Mouse (Mus musculus) myocyte (in vitro differentiated cells): Measurements from ENCODE around the gene Ttbk1.

ENCODE experiments used
- E2F4 ChIP-seq: IDR thresholded peaks from one replicate; pipeline ENCODE4 v1.6.1; 2011; ENCODE audit warnings: mild to moderate bottlenecking, control low read depth, moderate library complexity; ENCODE audit not compliant: insufficient read depth
- POLR2A ChIP-seq: IDR thresholded peaks from one replicate; pipeline ENCODE4 v1.6.1; 2011; ENCODE audit warnings: low read depth, mild to moderate bottlenecking, control low read depth, moderate library complexity; ENCODE audit not compliant: insufficient read length
- USF1 ChIP-seq: IDR thresholded peaks from one replicate; pipeline ENCODE4 v1.6.1; 2011; ENCODE audit warnings: low read depth, mild to moderate bottlenecking, control low read depth, moderate library complexity

DNA sequence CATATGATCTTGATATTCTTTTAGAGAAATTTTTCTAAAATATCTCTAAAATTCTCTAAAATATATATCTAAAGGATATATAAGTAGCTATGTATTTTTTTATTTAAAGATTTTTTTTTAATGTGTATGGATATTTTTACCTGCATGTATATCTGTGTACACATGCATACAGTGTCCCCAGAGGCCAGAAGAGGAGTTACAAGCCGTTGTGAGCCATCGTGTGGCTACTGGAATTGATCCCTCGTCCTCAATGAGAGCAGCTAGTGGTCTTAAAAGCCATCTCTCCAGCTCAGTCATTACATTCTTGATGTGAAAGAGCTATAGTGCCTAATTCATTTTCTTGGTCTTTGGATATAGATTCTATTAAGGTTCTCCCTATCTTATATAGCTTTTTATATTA, 79.0 kb downstream of the Ttbk1 start:
- TF ChIP-seq E2F4 (no peak), POLR2A (no peak), USF1 (no peak)
